Mouse (Mus musculus): ENCODE data around the gene Gfm2.

DNA sequence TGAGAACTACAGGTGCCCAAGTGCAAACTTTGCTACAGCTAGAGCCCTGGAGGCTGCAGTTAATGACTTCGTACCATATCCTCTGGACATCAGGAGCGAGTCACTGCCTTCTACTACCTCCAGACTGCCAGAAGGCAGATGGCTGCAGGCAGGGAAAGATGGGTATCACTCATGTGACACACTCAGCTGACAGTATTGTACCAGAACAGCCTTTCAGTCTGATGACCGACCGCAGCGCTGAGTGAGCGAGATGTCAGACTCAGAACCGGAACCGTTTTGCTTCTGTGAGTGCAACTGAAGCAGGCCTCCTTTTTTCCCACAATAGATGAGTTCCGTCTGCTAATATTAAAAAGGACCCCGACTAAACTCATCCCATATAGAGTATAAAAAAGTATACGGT, 54.9 kb downstream of the Gfm2 start:
- TF ChIP-seq CTCF (IDR thresholded peaks at IDR 0.05; ENCODE audit: low read depth, low read length) (no peak), POLR2A (IDR thresholded peaks at IDR 0.05; ENCODE audit: extremely low read depth, insufficient read depth, low read length) (no peak)

Measured in liver, adult 2 months (tissue).